Mouse (Mus musculus): ENCODE data around the gene Gramd1b. TPM values are rescaled to one million over a fixed set of nuclear protein-coding genes. Genes with fewer than 3 reads are reported as not detected.
A peak's percentile ranks its signal among the peaks of the same experiment; 100 is the strongest.
"Not testable (repeated sequence)": the region's sequence is repeated elsewhere in the genome, so short reads cannot be mapped to it uniquely, and the experiment has no call there.

Gramd1b gene
- polyA plus RNA-seq, 1 experiment from 2014 or later: 2.1 TPM

GRCm38 (mm10) chr9:40504886-40505285, 26.3 kb downstream of the Gramd1b start:
- H3K4me1 ChIP-seq (replicated peaks; ENCODE audit: control insufficient read depth, insufficient read depth, low read length): no peaks in the 10 kb centered on the region
- no peak overlapping the region for H3K27ac ChIP-seq (ENCODE audit: low read depth, low read length)
- ATAC-seq (replicated peaks; ENCODE audit: low FRiP score) (no peak), DNase-seq (ENCODE audit: low spot score) (no peak)
- H3K4me3 ChIP-seq (ENCODE audit: low read depth, low read length): no peak overlapping the region
- H3K9ac ChIP-seq (ENCODE audit: low read depth, low read length): no peak overlapping the region
- H3K4me2 ChIP-seq: no peak overlapping the region
- 64% methylated on average over 5 of the region's 5 CpGs for WGBS
- 0 out of 2 replicates have a peak, but pooled peaks cover 2% of the 10 kb centered on the region for H3K27me3 ChIP-seq (replicated peaks; ENCODE audit: control insufficient read depth, insufficient read depth, low read length)
- H3K9me3 ChIP-seq (ENCODE audit: control insufficient read depth, low read length): no peaks in the 10 kb centered on the region
- H3K36me3 ChIP-seq (ENCODE audit: control insufficient read depth, insufficient read depth, low read length): no peaks in the 10 kb centered on the region

GRCm38 (mm10) chr9:40500691-40501090, 30.5 kb downstream of the Gramd1b start:
- Histone ChIP-seq H3K4me1 (replicated peaks; ENCODE audit: control insufficient read depth, insufficient read depth, low read length) (no peaks in the 10 kb centered on the region), H3K4me2 (no peak overlapping the region), H3K9me3 (ENCODE audit: control insufficient read depth, low read length) (no peaks in the 10 kb centered on the region), H3K27ac (ENCODE audit: low read depth, low read length) (no peak overlapping the region), H3K9ac (ENCODE audit: low read depth, low read length) (no peak overlapping the region), H3K36me3 (ENCODE audit: control insufficient read depth, insufficient read depth, low read length) (no peaks in the 10 kb centered on the region), H3K4me3 (ENCODE audit: low read depth, low read length) (no peak overlapping the region), H3K27me3 (replicated peaks; ENCODE audit: control insufficient read depth, insufficient read depth, low read length) (0 out of 2 replicates have a peak, but pooled peaks cover 2% of the 10 kb centered on the region)
- ATAC-seq (replicated peaks; ENCODE audit: low FRiP score) (no peak), DNase-seq (ENCODE audit: low spot score) (no peak)

DNA sequence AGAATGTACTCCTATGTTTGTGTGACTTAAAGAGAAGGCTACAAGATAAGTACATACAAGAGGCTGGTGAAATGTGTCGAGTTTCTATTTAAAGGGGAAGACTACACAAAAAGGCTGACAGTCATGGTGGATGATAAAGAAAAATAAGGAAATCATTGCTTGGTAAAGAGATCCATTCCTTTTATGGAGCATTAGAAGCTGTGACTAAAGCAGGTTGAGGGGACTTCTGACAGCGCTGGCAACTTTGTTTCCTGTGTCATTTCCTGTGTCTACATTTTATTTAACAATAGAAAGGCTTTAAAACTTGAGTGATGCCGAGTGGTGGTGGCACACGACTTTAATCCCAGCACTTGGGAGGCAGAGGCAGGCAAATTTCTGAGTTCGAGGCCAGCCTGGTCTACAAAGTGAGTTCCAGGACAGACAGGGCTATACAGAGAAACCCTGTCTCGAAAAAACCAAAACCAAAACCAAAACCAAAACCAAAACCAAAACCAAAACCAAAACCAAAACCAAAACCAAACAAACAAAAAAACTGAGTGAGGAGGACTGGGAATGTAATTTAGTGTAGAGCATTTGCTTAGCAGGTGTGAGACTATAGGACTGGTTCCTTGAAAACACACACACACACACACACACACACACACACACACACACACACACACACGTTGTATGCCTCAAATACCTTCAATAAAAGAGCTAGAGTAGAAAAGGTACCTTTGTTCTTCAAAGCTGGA, 48.7 kb downstream of the Gramd1b start:
- not testable (repeated sequence) for DNase-seq (ENCODE audit: low spot score); H3K36me3 ChIP-seq (ENCODE audit: control insufficient read depth, insufficient read depth, low read length); H3K27ac ChIP-seq (ENCODE audit: low read depth, low read length); H3K9ac ChIP-seq (ENCODE audit: low read depth, low read length); H3K4me1 ChIP-seq (replicated peaks; ENCODE audit: control insufficient read depth, insufficient read depth, low read length); H3K27me3 ChIP-seq (replicated peaks; ENCODE audit: control insufficient read depth, insufficient read depth, low read length); H3K4me2 ChIP-seq; H3K4me3 ChIP-seq (ENCODE audit: low read depth, low read length); H3K9me3 ChIP-seq (ENCODE audit: control insufficient read depth, low read length); ATAC-seq (replicated peaks; ENCODE audit: low FRiP score)
- WGBS: 49% methylated on average over 7 of the region's 7 CpGs

GRCm38 (mm10) chr9:40481271-40481670, 49.9 kb downstream of the Gramd1b start:
- WGBS: 62% methylated on average over 3 of the region's 3 CpGs
- Histone ChIP-seq H3K4me3 (ENCODE audit: low read depth, low read length) (no peak overlapping the region), H3K9me3 (ENCODE audit: control insufficient read depth, low read length) (no peaks in the 10 kb centered on the region), H3K27me3 (replicated peaks; ENCODE audit: control insufficient read depth, insufficient read depth, low read length) (no peaks in the 10 kb centered on the region), H3K27ac (ENCODE audit: low read depth, low read length) (no peak overlapping the region), H3K4me1 (replicated peaks; ENCODE audit: control insufficient read depth, insufficient read depth, low read length) (no peaks in the 10 kb centered on the region), H3K4me2 (no peak overlapping the region), H3K36me3 (ENCODE audit: control insufficient read depth, insufficient read depth, low read length) (no peaks in the 10 kb centered on the region), H3K9ac (ENCODE audit: low read depth, low read length) (no peak overlapping the region)
- ATAC-seq (replicated peaks; ENCODE audit: low FRiP score) (no peak), DNase-seq (ENCODE audit: low spot score) (no peak)

GRCm38 (mm10) chr9:40479333-40479732, 51.9 kb downstream of the Gramd1b start:
- ATAC-seq (replicated peaks; ENCODE audit: low FRiP score) (peak; percentile 53; the same call in 1 of the 2 replicates), DNase-seq (ENCODE audit: low spot score) (no peak)
- WGBS: 41% methylated on average over 4 of the region's 4 CpGs
- Histone ChIP-seq H3K9me3 (ENCODE audit: control insufficient read depth, low read length) (no peaks in the 10 kb centered on the region), H3K27me3 (replicated peaks; ENCODE audit: control insufficient read depth, insufficient read depth, low read length) (no peaks in the 10 kb centered on the region), H3K4me2 (no peak overlapping the region), H3K9ac (ENCODE audit: low read depth, low read length) (no peak overlapping the region), H3K27ac (ENCODE audit: low read depth, low read length) (no peak overlapping the region), H3K36me3 (ENCODE audit: control insufficient read depth, insufficient read depth, low read length) (no peaks in the 10 kb centered on the region), H3K4me3 (ENCODE audit: low read depth, low read length) (no peak overlapping the region), H3K4me1 (replicated peaks; ENCODE audit: control insufficient read depth, insufficient read depth, low read length) (no peaks in the 10 kb centered on the region)

DNA sequence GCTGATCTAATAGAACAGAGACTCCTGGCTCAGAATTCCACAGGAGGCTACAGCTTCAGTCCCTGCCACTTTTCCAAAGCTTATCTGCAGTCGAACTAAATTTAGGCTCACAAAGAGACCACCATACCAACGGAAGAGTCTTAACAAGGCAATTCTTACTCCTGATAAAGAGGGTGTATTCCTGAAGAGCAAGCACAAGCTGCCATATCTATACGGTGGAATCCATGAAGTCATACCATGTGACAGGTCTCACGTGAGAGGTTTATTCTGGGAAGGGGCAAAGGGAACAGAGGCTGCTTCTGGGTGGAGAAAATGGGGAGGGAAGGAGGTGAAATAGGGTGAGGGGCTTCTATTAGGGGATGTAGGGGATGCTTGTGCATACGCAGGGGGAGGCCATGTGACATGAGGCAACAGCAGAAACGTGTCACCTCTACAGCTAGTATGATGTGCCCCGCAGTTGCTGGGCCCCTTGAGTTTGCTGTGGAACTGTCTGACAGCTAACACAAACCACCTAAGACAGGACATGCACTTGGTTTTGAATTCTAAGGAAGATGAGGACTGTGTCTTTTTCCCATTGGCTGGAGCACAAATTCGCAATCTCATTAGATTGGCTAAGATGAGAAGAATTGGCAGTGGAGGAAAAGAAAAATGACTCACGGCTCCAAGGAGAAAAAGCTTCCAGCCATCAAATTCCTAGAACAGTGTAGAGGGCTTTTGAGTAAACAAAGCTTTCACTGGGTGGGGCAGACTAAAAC, 52.9 kb downstream of the Gramd1b start:
- Histone ChIP-seq H3K4me3 (ENCODE audit: low read depth, low read length) (no peak overlapping the region), H3K9ac (ENCODE audit: low read depth, low read length) (no peak overlapping the region), H3K27ac (ENCODE audit: low read depth, low read length) (no peak overlapping the region), H3K9me3 (ENCODE audit: control insufficient read depth, low read length) (no peaks in the 10 kb centered on the region), H3K27me3 (replicated peaks; ENCODE audit: control insufficient read depth, insufficient read depth, low read length) (no peaks in the 10 kb centered on the region), H3K36me3 (ENCODE audit: control insufficient read depth, insufficient read depth, low read length) (no peaks in the 10 kb centered on the region), H3K4me1 (replicated peaks; ENCODE audit: control insufficient read depth, insufficient read depth, low read length) (no peaks in the 10 kb centered on the region), H3K4me2 (no peak overlapping the region)
- DNase-seq (ENCODE audit: low spot score) (no peak), ATAC-seq (replicated peaks; ENCODE audit: low FRiP score) (no peak)
- 65% methylated on average over 9 of the region's 9 CpGs for WGBS

DNA sequence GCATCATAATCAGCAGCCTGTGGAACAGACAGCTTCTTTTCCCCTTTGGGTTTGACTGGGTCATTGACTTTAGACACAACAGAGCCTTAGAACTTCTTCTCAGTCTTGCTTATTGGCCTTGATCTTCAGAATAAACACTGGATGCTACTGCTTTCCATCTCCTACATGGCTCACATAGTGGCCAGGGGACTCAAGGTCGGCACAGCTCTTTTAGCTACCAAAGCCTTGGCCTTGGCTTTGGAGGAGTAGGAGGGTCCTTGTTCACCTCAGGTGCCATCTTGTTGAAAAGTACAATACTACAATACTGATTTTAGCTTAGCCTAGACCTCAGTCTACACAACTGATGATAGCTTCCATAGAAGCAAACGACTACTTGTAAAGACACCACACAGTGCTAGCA, 53.6 kb downstream of the Gramd1b start:
- WGBS: 75% methylated on average over 2 of the region's 2 CpGs
- Histone ChIP-seq H3K4me2 (no peak overlapping the region), H3K9ac (ENCODE audit: low read depth, low read length) (no peak overlapping the region), H3K4me1 (replicated peaks; ENCODE audit: control insufficient read depth, insufficient read depth, low read length) (no peaks in the 10 kb centered on the region), H3K27me3 (replicated peaks; ENCODE audit: control insufficient read depth, insufficient read depth, low read length) (no peaks in the 10 kb centered on the region), H3K4me3 (ENCODE audit: low read depth, low read length) (no peak overlapping the region), H3K9me3 (ENCODE audit: control insufficient read depth, low read length) (no peaks in the 10 kb centered on the region), H3K36me3 (ENCODE audit: control insufficient read depth, insufficient read depth, low read length) (no peaks in the 10 kb centered on the region), H3K27ac (ENCODE audit: low read depth, low read length) (no peak overlapping the region)
- DNase-seq (ENCODE audit: low spot score) (no peak), ATAC-seq (replicated peaks; ENCODE audit: low FRiP score) (no peak)

- ATAC-seq (replicated peaks; ENCODE audit: low FRiP score) (no peak), DNase-seq (ENCODE audit: low spot score) (no peak)
- no peak overlapping the region for H3K9ac ChIP-seq (ENCODE audit: low read depth, low read length)
- H3K9me3 ChIP-seq (ENCODE audit: control insufficient read depth, low read length): no peaks in the 10 kb centered on the region
- H3K36me3 ChIP-seq (ENCODE audit: control insufficient read depth, insufficient read depth, low read length): no peaks in the 10 kb centered on the region
- H3K4me1 ChIP-seq (replicated peaks; ENCODE audit: control insufficient read depth, insufficient read depth, low read length): no peaks in the 10 kb centered on the region
- no peaks in the 10 kb centered on the region for H3K27me3 ChIP-seq (replicated peaks; ENCODE audit: control insufficient read depth, insufficient read depth, low read length)
- H3K4me3 ChIP-seq (ENCODE audit: low read depth, low read length): no peak overlapping the region
- 85% methylated on average over 11 of the region's 11 CpGs for WGBS
- H3K27ac ChIP-seq (ENCODE audit: low read depth, low read length): no peak overlapping the region
- H3K4me2 ChIP-seq: no peak overlapping the region
Observed at GRCm38 (mm10) chr9:40476098-40476497, 55.1 kb downstream of the Gramd1b start.

Measured in liver, embryonic 11.5 days (tissue).